Mouse (Mus musculus) intestine, postnatal 0 days (tissue): ENCODE data around the gene Slc8b1. TPM values are rescaled to one million over a fixed set of nuclear protein-coding genes. Genes with fewer than 3 reads are reported as not detected.

Source experiments
- ATAC-seq: fragments of 200-750 bp; cut with Nextera tagmentation; 2 replicates; pipeline ENCODE4 v1.8.0; 2017; ENCODE audit warnings: mild to moderate bottlenecking, moderate TSS enrichment, moderate library complexity
- H3K27ac ChIP-seq: fragments of 300-500 bp; sonication (generic); 2 replicates; pipeline ENCODE4 v1.5.1; 2014; ENCODE audit warnings: mild to moderate bottlenecking, low read depth, low read length, moderate library complexity
- H3K27me3 ChIP-seq: fragments of 300-500 bp; sonication (generic); replicated peaks from 2 replicates; pipeline ENCODE4 v1.6.1; 2014; ENCODE audit warnings: low read length, mixed read lengths; ENCODE audit not compliant: control insufficient read depth, insufficient read depth
- H3K36me3 ChIP-seq: fragments of 300-500 bp; sonication (generic); 2 replicates; pipeline ENCODE4 v1.6.1; 2014; ENCODE audit warnings: mild to moderate bottlenecking, moderate library complexity; ENCODE audit not compliant: control insufficient read depth, insufficient read depth
- H3K4me1 ChIP-seq: fragments of 300-500 bp; sonication (generic); replicated peaks from 2 replicates; pipeline ENCODE4 v1.6.1; 2014; ENCODE audit warnings: antibody characterized with exemption, low read length, mixed read lengths; ENCODE audit not compliant: control insufficient read depth, insufficient read depth
- H3K4me2 ChIP-seq: fragments of 300-500 bp; sonication (generic); replicated peaks from 2 replicates; pipeline ENCODE4 v1.6.1; 2014; ENCODE audit warnings: low read depth, mild to moderate bottlenecking, moderate library complexity
- H3K4me3 ChIP-seq: fragments of 300-500 bp; sonication (generic); 2 replicates; pipeline ENCODE4 v1.5.1; 2014; ENCODE audit warnings: low read depth, low read length
- H3K9ac ChIP-seq: fragments of 300-500 bp; sonication (generic); 2 replicates; pipeline ENCODE4 v1.6.1; 2014; ENCODE audit warnings: mild to moderate bottlenecking, low read depth, low read length
- H3K9me3 ChIP-seq: fragments of 300-500 bp; sonication (generic); 2 replicates; pipeline ENCODE4 v1.6.1; 2016; ENCODE audit warnings: mixed run types; ENCODE audit not compliant: control insufficient read depth
- CTCF ChIP-seq: sonication (generic); IDR thresholded peaks from 2 replicates; pipeline ENCODE4 v1.5.1; 2016; ENCODE audit warnings: low read depth, mild to moderate bottlenecking, control low read depth, antibody characterized with exemption, moderate library complexity
- WGBS: fragments of 180-500 bp; shearing (Covaris S2); extraction: QIAGEN DNeasy Blood & Tissue Kit; methylation state at CpG from one replicate; pipeline ENCODE4 v1.1.7; 2014; 5-methylcytosine and 5-hydroxymethylcytosine counted together
- polyA plus RNA-seq: library from polyadenylated mRNA; unstranded; fragments of >200 nt; fragmentation: Nextera tagmentation; extraction: Ambion mirVana; gene quantifications from 2 replicates; pipeline ENCODE4 v1.2.1, GENCODE M21; 2015

The Slc8b1 gene
- polyA plus RNA-seq, 1 experiment from 2014 or later, result 4.4 TPM

- ATAC-seq, result no peak
- H3K9ac ChIP-seq, result no peak overlapping the region
- 82% methylated on average over 5 of the region's 5 CpGs for WGBS
- TF ChIP-seq CTCF, result no peak
- H3K4me3 ChIP-seq, result no peak overlapping the region
- H3K36me3 ChIP-seq, result no peaks in the 10 kb centered on the region
- peaks cover 3% of the 10 kb centered on the region; the same call in 1 of the 2 replicates for H3K27me3 ChIP-seq
- no peaks in the 10 kb centered on the region for H3K4me1 ChIP-seq
- no peak overlapping the region for H3K27ac ChIP-seq
- H3K4me2 ChIP-seq, result no peak overlapping the region
- H3K9me3 ChIP-seq, result no peaks in the 10 kb centered on the region
Measured at GRCm38 (mm10) chr5:120477993-120478392, 33.0 kb upstream of the Slc8b1 start.

DNA sequence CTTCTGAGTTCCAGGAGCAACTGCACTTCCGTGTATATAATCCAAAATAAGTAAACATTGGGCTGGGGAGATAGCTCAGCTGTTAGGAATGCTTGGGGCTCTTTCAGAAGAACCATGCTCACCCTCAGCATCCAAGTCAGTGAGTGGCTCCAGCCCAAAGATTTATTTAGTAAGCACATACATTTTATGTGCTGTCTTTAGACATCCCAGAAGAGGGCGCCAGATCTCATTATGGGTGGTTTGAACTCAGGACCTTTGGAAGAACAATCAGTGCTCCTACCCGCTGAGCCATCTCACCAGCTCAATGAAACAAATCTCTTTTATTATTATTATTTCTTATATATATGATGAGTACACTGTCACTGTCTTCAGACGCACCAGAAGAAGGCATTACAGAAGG is 31.4 kb upstream of the Slc8b1 start:
- no peak overlapping the region for H3K9ac ChIP-seq
- H3K36me3 ChIP-seq, result peaks cover under 1% of the 10 kb centered on the region; the same call in 1 of the 2 replicates
- ATAC-seq, result no peak
- H3K27me3 ChIP-seq, result peaks cover 3% of the 10 kb centered on the region; the same call in 1 of the 2 replicates
- H3K4me1 ChIP-seq, result no peaks in the 10 kb centered on the region
- no peak overlapping the region for H3K4me3 ChIP-seq
- TF ChIP-seq CTCF, result peak; percentile 25; the same call in 1 of the 2 replicates
- H3K27ac ChIP-seq, result no peak overlapping the region
- WGBS, result 65% methylated on average over 4 of the region's 4 CpGs
- H3K9me3 ChIP-seq, result no peaks in the 10 kb centered on the region
- H3K4me2 ChIP-seq, result no peak overlapping the region

GRCm38 (mm10) chr5:120481205-120481604 is 29.8 kb upstream of the Slc8b1 start:
- 75% methylated on average over 9 of the region's 9 CpGs for WGBS
- no peak overlapping the region for H3K4me2 ChIP-seq
- peaks cover 3% of the 10 kb centered on the region; the same call in 1 of the 2 replicates for H3K27me3 ChIP-seq
- no peaks in the 10 kb centered on the region for H3K4me1 ChIP-seq
- H3K4me3 ChIP-seq, result no peak overlapping the region
- H3K9ac ChIP-seq, result no peak overlapping the region
- peaks cover 17% of the 10 kb centered on the region; the same call in 1 of the 2 replicates for H3K36me3 ChIP-seq
- no peak overlapping the region for H3K27ac ChIP-seq
- H3K9me3 ChIP-seq, result no peaks in the 10 kb centered on the region
- ATAC-seq, result no peak
- TF ChIP-seq CTCF, result no peak

DNA sequence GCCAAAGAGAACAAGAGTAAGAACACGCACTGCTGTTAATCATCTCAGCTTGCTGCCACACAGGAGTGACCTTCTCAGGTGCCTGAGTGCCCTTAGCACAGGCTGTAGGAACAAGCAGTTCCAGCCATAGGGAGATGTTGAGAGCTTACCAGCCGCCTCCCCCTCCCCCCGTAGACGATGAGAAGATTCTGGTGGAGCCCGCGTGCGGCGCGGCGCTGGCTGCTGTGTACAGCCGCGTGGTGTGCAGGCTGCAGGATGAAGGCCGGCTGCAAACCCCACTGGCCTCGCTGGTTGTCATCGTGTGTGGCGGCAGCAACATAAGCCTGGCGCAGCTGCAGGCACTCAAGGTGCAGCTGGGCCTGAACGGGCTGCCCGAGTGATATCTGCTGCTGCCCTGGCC is 27.6 kb upstream of the Slc8b1 start:
- WGBS, result 82% methylated on average over 19 of the region's 19 CpGs

DNA sequence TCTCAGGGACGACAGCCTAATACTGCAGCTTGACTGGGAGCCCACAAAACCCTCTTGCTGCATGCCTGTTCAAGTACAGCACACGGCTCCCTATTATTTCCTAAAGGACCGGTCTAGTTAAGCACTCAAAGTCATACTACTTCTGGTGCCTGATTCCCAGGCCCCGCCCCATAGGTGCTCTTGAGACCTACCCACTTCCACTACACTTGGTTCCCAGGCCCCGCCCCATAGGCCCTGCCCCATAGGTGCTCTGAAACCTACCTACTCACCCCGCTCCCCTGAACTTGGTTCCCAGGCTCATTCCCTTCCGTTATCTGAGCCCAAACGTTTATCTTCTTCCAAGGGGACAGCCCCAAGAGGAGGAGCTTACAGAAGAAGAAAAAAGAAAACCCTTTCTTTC is 23.1 kb upstream of the Slc8b1 start:
- H3K4me1 ChIP-seq, result no peaks in the 10 kb centered on the region
- H3K4me3 ChIP-seq, result no peak overlapping the region
- no peak for ATAC-seq
- TF ChIP-seq CTCF, result no peak
- H3K9ac ChIP-seq, result no peak overlapping the region
- no peaks in the 10 kb centered on the region for H3K9me3 ChIP-seq
- peaks cover 54% of the 10 kb centered on the region for H3K36me3 ChIP-seq
- H3K4me2 ChIP-seq, result no peak overlapping the region
- 67% methylated on average over 8 of the region's 8 CpGs for WGBS
- H3K27ac ChIP-seq, result no peak overlapping the region
- no peaks in the 10 kb centered on the region for H3K27me3 ChIP-seq

More for the DNA sequence above, 27.6 kb upstream of the Slc8b1 start:
- Histone ChIP-seq H3K9ac (no peak overlapping the region), H3K4me3 (no peak overlapping the region), H3K9me3 (no peaks in the 10 kb centered on the region), H3K36me3 (peaks cover 36% of the 10 kb centered on the region), H3K4me1 (no peaks in the 10 kb centered on the region), H3K27ac (no peak overlapping the region), H3K27me3 (no peaks in the 10 kb centered on the region), H3K4me2 (no peak overlapping the region)
- TF ChIP-seq CTCF, result no peak; the same call in 1 of the 2 replicates
- ATAC-seq, result no peak

- ATAC-seq, result no peak
- Histone ChIP-seq H3K9ac (no peak overlapping the region), H3K27ac (no peak overlapping the region), H3K36me3 (peaks cover 55% of the 10 kb centered on the region), H3K4me2 (no peak overlapping the region), H3K4me3 (no peak overlapping the region), H3K27me3 (no peaks in the 10 kb centered on the region), H3K4me1 (no peaks in the 10 kb centered on the region), H3K9me3 (no peaks in the 10 kb centered on the region)
- WGBS, result 80% methylated on average over 8 of the region's 8 CpGs
- no peak for TF ChIP-seq CTCF
Measured at GRCm38 (mm10) chr5:120490679-120491192, 20.2 kb upstream of the Slc8b1 start.
